Mouse (Mus musculus): ENCODE data around the gene Ssr2. TPM values are rescaled to one million over a fixed set of nuclear protein-coding genes. Genes with fewer than 3 reads are reported as not detected.

Gene Ssr2
- total RNA-seq, 2 experiments from 2014 or later = 87.6 to 89.5 TPM

Small RNAs within 50 kb of the gene (microRNA-seq; reads per million reads assigned to microRNA genes)
- gene Mir1905 = 0 reads per million in 2 experiments

Other genes starting within 250 kb of the Ssr2 start
- gene Tmem79, start 239.7 kb upstream of the Ssr2 start, total RNA-seq (2021) = 1 to 10 TPM in 1 of 2 experiments, under 1 TPM in 1; 0.96 to 2.4 TPM
- 10 to 100 TPM; 80.1 to 81.7 TPM for gene Smg5, start 239.6 kb upstream of the Ssr2 start, total RNA-seq (2021)
- gene Paqr6, start 211.3 kb upstream of the Ssr2 start, total RNA-seq (2021) = 10 to 100 TPM in 1 of 2 experiments, 1 to 10 TPM in 1; 8.6 to 11.0 TPM
- 1 to 10 TPM; 1.7 to 1.9 TPM for gene Bglap3, start 203.1 kb upstream of the Ssr2 start, total RNA-seq (2021)
- 1 to 10 TPM in 1 of 2 experiments, not detected in 1; 2.0 TPM for gene Bglap2, start 197.2 kb upstream of the Ssr2 start, total RNA-seq (2021)
- gene Bglap, start 191.4 kb upstream of the Ssr2 start, total RNA-seq (2021) = not detected
- gene Pmf1, start 165.5 kb upstream of the Ssr2 start, total RNA-seq (2021) = 1 to 10 TPM; 5.2 to 6.2 TPM
- gene Slc25a44, start 150.7 kb upstream of the Ssr2 start, total RNA-seq (2021) = 10 to 100 TPM; 77.0 to 78.9 TPM
- gene Sema4a, start 114.7 kb upstream of the Ssr2 start, total RNA-seq (2021) = 10 to 100 TPM; 70.4 to 76.5 TPM
- gene Lmna, start 65.9 kb upstream of the Ssr2 start, total RNA-seq (2021) = 10 to 100 TPM; 61.3 to 67.9 TPM
- 1 to 10 TPM; 2.7 to 3.1 TPM for gene Mex3a, start 43.5 kb upstream of the Ssr2 start, total RNA-seq (2021)
- gene Rab25, start 27.6 kb upstream of the Ssr2 start, total RNA-seq (2021) = not detected
- gene Lamtor2, start 22.8 kb upstream of the Ssr2 start, total RNA-seq (2021) = 100 to 1,000 TPM; 104 to 115 TPM
- gene Ubqln4, start 22.1 kb upstream of the Ssr2 start, total RNA-seq (2021) = 100 to 1,000 TPM; 143 to 147 TPM
- gene Arhgef2, start 30.1 kb downstream of the Ssr2 start, total RNA-seq (2021) = 100 to 1,000 TPM; 219 to 239 TPM
- gene Rxfp4, start 77.3 kb downstream of the Ssr2 start, total RNA-seq (2021) = not detected
- gene Khdc4, start 109.9 kb downstream of the Ssr2 start, total RNA-seq (2021) = 10 to 100 TPM; 56.8 to 57.8 TPM
- 10 to 100 TPM; 41.4 to 42.9 TPM for gene Rit1, start 141.0 kb downstream of the Ssr2 start, total RNA-seq (2021)
- gene Syt11, start 199.3 kb downstream of the Ssr2 start, total RNA-seq (2021) = 100 to 1,000 TPM; 511 to 528 TPM